Mouse (Mus musculus) MEL (cell line): Measurements from ENCODE around the gene Prkag2. TPM values are rescaled to one million over a fixed set of nuclear protein-coding genes. Genes with fewer than 3 reads are reported as not detected.

Experiments
- DNase-seq: peaks from one replicate; pipeline ENCODE4 v3.0.0; 2011; ENCODE audit warnings: low read depth, low spot score
- H3K27ac ChIP-seq: 2 replicates; pipeline ENCODE4 v1.5.1; 2012; ENCODE audit warnings: low read depth, mild to moderate bottlenecking, control low read depth, low read length, moderate library complexity; ENCODE audit not compliant: control insufficient read depth
- H3K27me3 ChIP-seq, 2 experiments: fragments of 150-350 bp in 1 of 2; sonication (generic) in 1 of 2; 2 replicates each; pipeline ENCODE4 v1.6.1; 2012; ENCODE audit warnings: low read length in 2 of 2, mild to moderate bottlenecking in 2 of 2, improper control_type of control experiment in 1 of 2, moderate library complexity in 1 of 2; ENCODE audit not compliant: insufficient read depth in 2 of 2, control insufficient read depth in 1 of 2
- H3K36me3 ChIP-seq, 2 experiments: 2 replicates each; pipeline ENCODE4 v1.6.1; 2012 to 2014; ENCODE audit warnings: low read length in 2 of 2, improper control_type of control experiment in 1 of 2, inconsistent platforms in 1 of 2, mild to moderate bottlenecking in 1 of 2; ENCODE audit not compliant: insufficient read depth in 2 of 2, control insufficient read depth in 1 of 2
- H3K4me1 ChIP-seq, 2 experiments: fragments of 150-350 bp in 1 of 2; sonication (generic) in 1 of 2; 2 replicates each; pipeline ENCODE4 v1.6.1; 2012; ENCODE audit warnings: low read length in 2 of 2, improper control_type of control experiment in 1 of 2, mild to moderate bottlenecking in 1 of 2; ENCODE audit not compliant: insufficient read depth in 2 of 2, control insufficient read depth in 1 of 2
- H3K4me3 ChIP-seq, 2 experiments: fragments of 150-350 bp in 1 of 2; sonication (generic) in 1 of 2; 2 replicates each; pipeline ENCODE4 v1.5.1; 2012; ENCODE audit warnings: low read depth in 2 of 2, low read length in 2 of 2, mild to moderate bottlenecking in 2 of 2, moderate library complexity in 2 of 2, control low read depth in 1 of 2, improper control_type of control experiment in 1 of 2; ENCODE audit not compliant: control insufficient read depth in 1 of 2, insufficient read depth in 1 of 2
- H3K79me2 ChIP-seq: 2 replicates; pipeline ENCODE4 v1.6.1; 2012; ENCODE audit warnings: mild to moderate bottlenecking, low read length, moderate library complexity; ENCODE audit not compliant: control insufficient read depth, poor library complexity, insufficient read depth
- H3K9ac ChIP-seq: 2 replicates; pipeline ENCODE4 v1.6.1; 2012; ENCODE audit warnings: low read depth, mild to moderate bottlenecking, control low read depth, low read length, moderate library complexity; ENCODE audit not compliant: control insufficient read depth, poor library complexity, severe bottlenecking
- H3K9me3 ChIP-seq: fragments of 150-350 bp; sonication (generic); replicated peaks from 2 replicates; pipeline ENCODE4 v1.6.1; 2012; ENCODE audit warnings: mild to moderate bottlenecking, low read length, improper control_type of control experiment, moderate library complexity; ENCODE audit not compliant: insufficient read depth
- BHLHE40 ChIP-seq: IDR thresholded peaks from 2 replicates; pipeline ENCODE4 v1.6.1; 2012; ENCODE audit warnings: low read depth, mild to moderate bottlenecking, inconsistent platforms, low read length, improper control_type of control experiment, borderline replicate concordance
- CHD1 ChIP-seq: IDR thresholded peaks from 2 replicates; pipeline ENCODE4 v1.6.1; 2012; ENCODE audit warnings: low read depth, mild to moderate bottlenecking, inconsistent platforms, low read length, improper control_type of control experiment
- CHD2 ChIP-seq: IDR thresholded peaks from 2 replicates; pipeline ENCODE4 v1.6.1; 2011; ENCODE audit warnings: low read length, improper control_type of control experiment
- ELF1 ChIP-seq: IDR thresholded peaks from 2 replicates; pipeline ENCODE4 v1.6.1; 2014; ENCODE audit warnings: low read depth, mild to moderate bottlenecking, inconsistent platforms, low read length, improper control_type of control experiment, moderate library complexity
- EP300 ChIP-seq, 2 experiments: IDR thresholded peaks; 2 replicates each; pipeline ENCODE4 v1.6.1; 2011; ENCODE audit warnings: improper control_type of control experiment in 2 of 2, low read length in 2 of 2, low read depth in 1 of 2, mild to moderate bottlenecking in 1 of 2
- ETS1 ChIP-seq: IDR thresholded peaks from 2 replicates; pipeline ENCODE4 v1.6.1; 2012; ENCODE audit warnings: low read depth, mild to moderate bottlenecking, inconsistent platforms, low read length, improper control_type of control experiment, moderate library complexity
- GABPA ChIP-seq: IDR thresholded peaks from 2 replicates; pipeline ENCODE4 v1.6.1; 2012; ENCODE audit warnings: low read depth, mild to moderate bottlenecking, inconsistent platforms, low read length, improper control_type of control experiment, moderate library complexity
- GATA1 ChIP-seq: IDR thresholded peaks from 2 replicates; pipeline ENCODE4 v1.6.1; 2011; ENCODE audit warnings: low read depth, low read length, improper control_type of control experiment
- HCFC1 ChIP-seq: IDR thresholded peaks from 2 replicates; pipeline ENCODE4 v1.6.1; 2012; ENCODE audit warnings: low read depth, mild to moderate bottlenecking, inconsistent platforms, low read length, improper control_type of control experiment, moderate library complexity
- JUND ChIP-seq: IDR thresholded peaks from 2 replicates; pipeline ENCODE4 v1.6.1; 2011; ENCODE audit warnings: low read depth, mild to moderate bottlenecking, improper control_type of control experiment, low read length
- KAT2A ChIP-seq: conservative IDR thresholded peaks from 2 replicates; pipeline ENCODE4 v1.6.1; 2012; ENCODE audit warnings: low read depth, low read length, improper control_type of control experiment, inconsistent platforms
- MAFK ChIP-seq: IDR thresholded peaks from 2 replicates; pipeline ENCODE4 v1.6.1; 2011; ENCODE audit warnings: low read depth, mild to moderate bottlenecking, low read length, improper control_type of control experiment, borderline replicate concordance
- MAX ChIP-seq: IDR thresholded peaks from 2 replicates; pipeline ENCODE4 v1.6.1; 2011; ENCODE audit warnings: low read length, improper control_type of control experiment
- MAZ ChIP-seq: IDR thresholded peaks from 2 replicates; pipeline ENCODE4 v1.6.1; 2012; ENCODE audit warnings: low read depth, mild to moderate bottlenecking, inconsistent platforms, low read length, improper control_type of control experiment
- MEF2A ChIP-seq: IDR thresholded peaks from 2 replicates; pipeline ENCODE4 v1.6.1; 2014; ENCODE audit warnings: low read depth, mild to moderate bottlenecking, inconsistent platforms, low read length, improper control_type of control experiment; ENCODE audit not compliant: poor library complexity, insufficient replicate concordance, severe bottlenecking; ENCODE audit errors: extremely low read depth
- MXI1 ChIP-seq: IDR thresholded peaks from 2 replicates; pipeline ENCODE4 v1.6.1; 2011; ENCODE audit warnings: mild to moderate bottlenecking, low read depth, low read length, improper control_type of control experiment
- MYB ChIP-seq: IDR thresholded peaks from 2 replicates; pipeline ENCODE4 v1.6.1; 2011; ENCODE audit warnings: mild to moderate bottlenecking, low read depth, low read length, improper control_type of control experiment
- MYC ChIP-seq: IDR thresholded peaks from 2 replicates; pipeline ENCODE4 v1.6.1; 2011; ENCODE audit warnings: low read depth, mild to moderate bottlenecking, low read length, improper control_type of control experiment, moderate library complexity
- NELFE ChIP-seq: IDR thresholded peaks from 2 replicates; pipeline ENCODE4 v1.6.1; 2011; ENCODE audit warnings: low read depth, low read length, improper control_type of control experiment
- NRF1 ChIP-seq: IDR thresholded peaks from 2 replicates; pipeline ENCODE4 v1.6.1; 2014; ENCODE audit warnings: low read depth, mild to moderate bottlenecking, inconsistent platforms, low read length, improper control_type of control experiment, moderate library complexity; ENCODE audit not compliant: poor library complexity, insufficient read depth, severe bottlenecking
- POLR2AphosphoS2 ChIP-seq: IDR thresholded peaks from 2 replicates; pipeline ENCODE4 v1.6.1; 2011; ENCODE audit warnings: low read length, improper control_type of control experiment
- POLR2AphosphoS5 ChIP-seq: IDR thresholded peaks from 2 replicates; pipeline ENCODE4 v1.6.1; 2012; ENCODE audit warnings: low read depth, borderline replicate concordance, mild to moderate bottlenecking, inconsistent platforms, low read length, moderate library complexity, mixed read lengths
- RAD21 ChIP-seq: IDR thresholded peaks from 2 replicates; pipeline ENCODE4 v1.6.1; 2011; ENCODE audit warnings: mild to moderate bottlenecking, low read depth, low read length, improper control_type of control experiment
- RCOR1 ChIP-seq: IDR thresholded peaks from 2 replicates; pipeline ENCODE4 v1.6.1; 2012; ENCODE audit warnings: low read depth, mild to moderate bottlenecking, inconsistent platforms, low read length, improper control_type of control experiment
- SIN3A ChIP-seq: IDR thresholded peaks from 2 replicates; pipeline ENCODE4 v1.6.1; 2012; ENCODE audit warnings: low read length, improper control_type of control experiment, inconsistent platforms
- SMC3 ChIP-seq: IDR thresholded peaks from 2 replicates; pipeline ENCODE4 v1.6.1; 2011; ENCODE audit warnings: low read depth, low read length, improper control_type of control experiment
- TAL1 ChIP-seq: IDR thresholded peaks from 2 replicates; pipeline ENCODE4 v1.6.1; 2012; ENCODE audit warnings: mild to moderate bottlenecking, inconsistent platforms, low read length, moderate library complexity, mixed read lengths
- TCF12 ChIP-seq: IDR thresholded peaks from 2 replicates; pipeline ENCODE4 v1.6.1; 2014; ENCODE audit warnings: low read depth, mild to moderate bottlenecking, inconsistent platforms, low read length, improper control_type of control experiment, moderate library complexity
- UBTF ChIP-seq: IDR thresholded peaks from 2 replicates; pipeline ENCODE4 v1.6.1; 2012; ENCODE audit warnings: low read depth, mild to moderate bottlenecking, inconsistent platforms, low read length, improper control_type of control experiment, moderate library complexity, borderline replicate concordance; ENCODE audit not compliant: insufficient read depth
- USF1 ChIP-seq: IDR thresholded peaks from 2 replicates; pipeline ENCODE4 v1.6.1; 2014; ENCODE audit warnings: low read depth, mild to moderate bottlenecking, inconsistent platforms, low read length, improper control_type of control experiment, moderate library complexity
- USF2 ChIP-seq, 2 experiments: IDR thresholded peaks; 2 replicates each; pipeline ENCODE4 v1.6.1; 2011 to 2012; ENCODE audit warnings: improper control_type of control experiment in 2 of 2, low read length in 2 of 2, borderline replicate concordance in 1 of 2, inconsistent platforms in 1 of 2, low read depth in 1 of 2, mild to moderate bottlenecking in 1 of 2; ENCODE audit not compliant: insufficient read depth in 1 of 2
- ZC3H11A ChIP-seq: IDR thresholded peaks from 2 replicates; pipeline ENCODE4 v1.6.1; 2012; ENCODE audit warnings: low read depth, mild to moderate bottlenecking, inconsistent platforms, low read length, improper control_type of control experiment
- ZKSCAN1 ChIP-seq: IDR thresholded peaks from 2 replicates; pipeline ENCODE4 v1.6.1; 2012; ENCODE audit warnings: low read depth, mild to moderate bottlenecking, inconsistent platforms, low read length, improper control_type of control experiment, moderate library complexity
- ZMIZ1 ChIP-seq: IDR thresholded peaks from 2 replicates; pipeline ENCODE4 v1.6.1; 2012; ENCODE audit warnings: low read depth, mild to moderate bottlenecking, inconsistent platforms, low read length, improper control_type of control experiment, moderate library complexity
- ZNF384 ChIP-seq: IDR thresholded peaks from 2 replicates; pipeline ENCODE4 v1.6.1; 2012; ENCODE audit warnings: low read depth, mild to moderate bottlenecking, inconsistent platforms, low read length, improper control_type of control experiment
- polyA plus RNA-seq, 2 experiments: library from polyadenylated mRNA; stranded (reverse) in 1 of 2; unstranded in 1 of 2; fragments of >175 nt in 1 of 2; fragments of >200 nt in 1 of 2; gene quantifications; 2 replicates each; pipeline versions ENCODE4 v1.2.1 to v1.2.4; 2012; ENCODE audit warnings: low replicate concordance in 2 of 2, low read depth in 1 of 2; ENCODE audit not compliant: insufficient read length in 2 of 2, insufficient read depth in 1 of 2, missing spikeins in 1 of 2
- total RNA-seq: library from RNA; depleted of rRNA; stranded (reverse); fragments of 300-350 nt; gene quantifications from 2 replicates; pipeline ENCODE4 v1.2.3, GENCODE M21; 2012; rRNA removed

Prkag2 gene
- 7.7 and 8.0 TPM in 2 replicates for total RNA-seq
- polyA plus RNA-seq = 10 to 100 TPM in 1 of 2 experiments, not detected in 1; 27.9 TPM

- Histone ChIP-seq H3K79me2 (peaks cover 24% of the 10 kb centered on the region), H3K27me3 (no peaks in the 10 kb centered on the region), H3K36me3 (peaks cover 0 to 7% of the 10 kb centered on the region in 2 experiments; a peak in 1 of 4 replicates), H3K9ac (peak within 1 kb of the TSS; percentile 83), H3K27ac (peak within 1 kb of the TSS; percentile 62), H3K4me3 (peak within 1 kb of the TSS; percentile 75 to 78), H3K4me1 (peaks cover 6 to 23% of the 10 kb centered on the region in 2 experiments; a peak in 3 of 4 replicates), H3K9me3 (no peaks in the 10 kb centered on the region)
- peak; percentile 89 for DNase-seq
- no peak for TF ChIP-seq GABPA
- TF ChIP-seq MAZ = peak; percentile 45; the same call in 1 of the 2 replicates
- TF ChIP-seq RCOR1 = no peak
- no peak; the same call in 1 of the 2 replicates for TF ChIP-seq MYC
- no peak for TF ChIP-seq RAD21
- no peak for TF ChIP-seq TCF12
- TF ChIP-seq ETS1 = no peak
- TF ChIP-seq USF1 = 0 out of 2 replicates have a peak, but pooled peaks have one; percentile 12
- no peak for TF ChIP-seq ZMIZ1
- no peak; the same call in 1 of the 2 replicates for TF ChIP-seq HCFC1
- TF ChIP-seq EP300 (IDR thresholded peaks at IDR 0.05; ENCODE audit: low read depth in 1 of 2, low read length in 2 of 2) = no peak
- TF ChIP-seq ELF1 = peak; percentile 73
- TF ChIP-seq SMC3 = no peak
- TF ChIP-seq CHD1 = no peak
- TF ChIP-seq GATA1 = no peak
- peak; percentile 75 for TF ChIP-seq NELFE
- no peak for TF ChIP-seq TAL1
- no peak for TF ChIP-seq USF2 (IDR thresholded peaks at IDR 0.05; ENCODE audit: borderline replicate concordance in 1 of 2, insufficient read depth in 1 of 2, low read depth in 1 of 2, low read length in 2 of 2)
- TF ChIP-seq ZNF384 = no peak
- no peak for TF ChIP-seq MAFK
- TF ChIP-seq MAX = peak; percentile 4; the same call in 1 of the 2 replicates
- peak; percentile 14; the same call in 1 of the 2 replicates for TF ChIP-seq SIN3A
- no peak for TF ChIP-seq KAT2A
- TF ChIP-seq POLR2AphosphoS5 = no peak
- TF ChIP-seq POLR2AphosphoS2 = peak; percentile 64
- peak; percentile 77; the same call in 1 of the 2 replicates for TF ChIP-seq UBTF
- 0 out of 2 replicates have a peak, but pooled peaks have one; percentile 28 for TF ChIP-seq NRF1
- TF ChIP-seq JUND = no peak
- no peak for TF ChIP-seq BHLHE40
- no peak for TF ChIP-seq MEF2A
- 0 out of 2 replicates have a peak, but pooled peaks have one; percentile 3 for TF ChIP-seq MYB
- no peak for TF ChIP-seq ZKSCAN1
- TF ChIP-seq MXI1 = no peak
- no peak for TF ChIP-seq CHD2
- no peak for TF ChIP-seq ZC3H11A
Measured at GRCm38 (mm10) chr5:25100516-25101125, at the start of gene Prkag2. Gene Prkag2, minus strand, starts transcription at chr5:25100642.
